Mouse (Mus musculus) hindbrain, embryonic 15.5 days (tissue): ENCODE measurements at regions not wholly inside any gene's neighbourhood (a gene's known extent, or its start where the extent isn't known, plus 50 kb on each side); places are given as distances from the start of the nearest gene placed in this dataset.

Experiments
- ATAC-seq: fragments of 200-750 bp; cut with Nextera tagmentation; 2 replicates; pipeline ENCODE4 v1.8.0; 2017; ENCODE audit warnings: low read depth, moderate number of reproducible peaks, moderate TSS enrichment; ENCODE audit not compliant: low FRiP score
- H3K27ac ChIP-seq: fragments of 300-500 bp; sonication (generic); replicated peaks from 2 replicates; pipeline ENCODE4 v1.5.1; 2015; ENCODE audit warnings: mild to moderate bottlenecking, inconsistent platforms
- H3K27me3 ChIP-seq: fragments of 300-500 bp; sonication (generic); 2 replicates; pipeline ENCODE4 v1.6.1; 2015; ENCODE audit warnings: control low read depth, inconsistent platforms
- H3K36me3 ChIP-seq: fragments of 300-500 bp; sonication (generic); 2 replicates; pipeline ENCODE4 v1.6.1; 2015; ENCODE audit warnings: control low read depth, inconsistent platforms
- H3K4me1 ChIP-seq: fragments of 300-500 bp; sonication (generic); replicated peaks from 2 replicates; pipeline ENCODE4 v1.6.1; 2015; ENCODE audit warnings: control low read depth, inconsistent platforms
- H3K4me2 ChIP-seq: fragments of 300-500 bp; sonication (generic); 2 replicates; pipeline ENCODE4 v1.6.1; 2015; ENCODE audit warnings: moderate library complexity, mild to moderate bottlenecking, inconsistent platforms
- H3K4me3 ChIP-seq: fragments of 300-500 bp; sonication (generic); 2 replicates; pipeline ENCODE4 v1.5.1; 2015; ENCODE audit warnings: mild to moderate bottlenecking, inconsistent platforms
- H3K9ac ChIP-seq: fragments of 300-500 bp; sonication (generic); 2 replicates; pipeline ENCODE4 v1.6.1; 2015; ENCODE audit warnings: inconsistent platforms
- H3K9me3 ChIP-seq: fragments of 300-500 bp; sonication (generic); 2 replicates; pipeline ENCODE4 v1.6.1; 2016; ENCODE audit warnings: control low read depth, inconsistent platforms
- WGBS: fragments of 180-500 bp; shearing (Covaris S2); methylation state at CpG from one replicate; pipeline ENCODE4 v1.1.7; 2015; 5-methylcytosine and 5-hydroxymethylcytosine counted together

GRCm38 (mm10) chr7:133286836-133287235 lies 162.7 kb upstream of the Ctbp2 start:
- Histone ChIP-seq H3K27me3 (no peaks in the 10 kb centered on the region), H3K9ac (no peak overlapping the region), H3K36me3 (no peaks in the 10 kb centered on the region), H3K27ac (no peak overlapping the region), H3K9me3 (no peaks in the 10 kb centered on the region), H3K4me3 (no peak overlapping the region), H3K4me1 (no peaks in the 10 kb centered on the region), H3K4me2 (no peak overlapping the region)
- no peak for ATAC-seq
- WGBS: 91% methylated on average over 7 of the region's 7 CpGs

GRCm38 (mm10) chr7:133286216-133286615 lies 162.1 kb upstream of the Ctbp2 start:
- H3K4me2 ChIP-seq: no peak overlapping the region
- no peaks in the 10 kb centered on the region for H3K27me3 ChIP-seq
- H3K27ac ChIP-seq: no peak overlapping the region
- no peaks in the 10 kb centered on the region for H3K36me3 ChIP-seq
- no peak overlapping the region for H3K9ac ChIP-seq
- H3K9me3 ChIP-seq: no peaks in the 10 kb centered on the region
- no peak for ATAC-seq
- no peak overlapping the region for H3K4me3 ChIP-seq
- H3K4me1 ChIP-seq: no peaks in the 10 kb centered on the region
- WGBS: 89% methylated on average over 5 of the region's 5 CpGs

- no peak for ATAC-seq
- H3K36me3 ChIP-seq: no peaks in the 10 kb centered on the region
- H3K4me2 ChIP-seq: no peak overlapping the region
- no peak overlapping the region for H3K9ac ChIP-seq
- no peak overlapping the region for H3K4me3 ChIP-seq
- no peaks in the 10 kb centered on the region for H3K9me3 ChIP-seq
- no peak overlapping the region for H3K27ac ChIP-seq
- H3K4me1 ChIP-seq: no peaks in the 10 kb centered on the region
- no peaks in the 10 kb centered on the region for H3K27me3 ChIP-seq
- 76% methylated on average over 5 of the region's 5 CpGs for WGBS
Measured at GRCm38 (mm10) chr7:133262161-133262560, 138.0 kb upstream of the Ctbp2 start.

GRCm38 (mm10) chr7:133259143-133259542 lies 135.0 kb upstream of the Ctbp2 start:
- Histone ChIP-seq H3K36me3 (no peaks in the 10 kb centered on the region), H3K27ac (no peak overlapping the region), H3K4me3 (no peak overlapping the region), H3K9me3 (no peaks in the 10 kb centered on the region), H3K9ac (no peak overlapping the region), H3K4me2 (no peak overlapping the region), H3K27me3 (no peaks in the 10 kb centered on the region), H3K4me1 (no peaks in the 10 kb centered on the region)
- 90% methylated on average over 7 of the region's 7 CpGs for WGBS
- ATAC-seq: no peak

- Histone ChIP-seq H3K4me2 (no peak overlapping the region), H3K9me3 (no peaks in the 10 kb centered on the region), H3K36me3 (no peaks in the 10 kb centered on the region), H3K27ac (no peak overlapping the region), H3K9ac (no peak overlapping the region), H3K27me3 (no peaks in the 10 kb centered on the region), H3K4me3 (no peak overlapping the region), H3K4me1 (no peaks in the 10 kb centered on the region)
- no peak for ATAC-seq
- 64% methylated on average over 5 of the region's 5 CpGs for WGBS
Measured at GRCm38 (mm10) chr7:133256831-133257230, 132.7 kb upstream of the Ctbp2 start.

GRCm38 (mm10) chr7:133244601-133245000 lies 120.4 kb upstream of the Ctbp2 start:
- no peaks in the 10 kb centered on the region for H3K27me3 ChIP-seq
- H3K4me1 ChIP-seq: no peaks in the 10 kb centered on the region; the same call in 1 of the 2 replicates
- ATAC-seq: no peak
- H3K27ac ChIP-seq: no peak overlapping the region
- H3K9ac ChIP-seq: no peak overlapping the region
- 0 out of 2 replicates have a peak overlapping the region, but pooled peaks have one; percentile 20 for H3K4me2 ChIP-seq
- H3K36me3 ChIP-seq: no peaks in the 10 kb centered on the region
- no peak overlapping the region for H3K4me3 ChIP-seq
- 44% methylated on average over 11 of the region's 11 CpGs for WGBS
- no peaks in the 10 kb centered on the region for H3K9me3 ChIP-seq

- WGBS: 83% methylated on average over 5 of the region's 5 CpGs
- H3K9ac ChIP-seq: no peak overlapping the region
- H3K27ac ChIP-seq: no peak overlapping the region
- H3K9me3 ChIP-seq: no peaks in the 10 kb centered on the region
- no peaks in the 10 kb centered on the region for H3K36me3 ChIP-seq
- 0 out of 2 replicates have a peak, but pooled peaks cover 2% of the 10 kb centered on the region for H3K27me3 ChIP-seq
- H3K4me1 ChIP-seq: 0 out of 2 replicates have a peak, but pooled peaks cover 6% of the 10 kb centered on the region
- no peak for ATAC-seq
- H3K4me3 ChIP-seq: no peak overlapping the region
- no peak overlapping the region for H3K4me2 ChIP-seq
Measured at GRCm38 (mm10) chr7:133234326-133234725, 110.2 kb upstream of the Ctbp2 start.

GRCm38 (mm10) chr7:133232889-133233441 lies 108.8 kb upstream of the Ctbp2 start:
- H3K27ac ChIP-seq: no peak overlapping the region
- H3K4me1 ChIP-seq: 0 out of 2 replicates have a peak, but pooled peaks cover 6% of the 10 kb centered on the region
- H3K4me3 ChIP-seq: no peak overlapping the region
- 0 out of 2 replicates have a peak, but pooled peaks cover 2% of the 10 kb centered on the region for H3K27me3 ChIP-seq
- H3K9ac ChIP-seq: no peak overlapping the region
- H3K4me2 ChIP-seq: no peak overlapping the region
- no peak for ATAC-seq
- no peaks in the 10 kb centered on the region for H3K36me3 ChIP-seq
- WGBS: 60% methylated on average over 10 of the region's 10 CpGs
- H3K9me3 ChIP-seq: no peaks in the 10 kb centered on the region

GRCm38 (mm10) chr7:133230806-133231205 lies 106.7 kb upstream of the Ctbp2 start:
- ATAC-seq: no peak
- Histone ChIP-seq H3K4me3 (no peak overlapping the region), H3K9me3 (no peaks in the 10 kb centered on the region), H3K9ac (no peak overlapping the region), H3K27ac (no peak overlapping the region), H3K27me3 (no peaks in the 10 kb centered on the region), H3K36me3 (no peaks in the 10 kb centered on the region), H3K4me2 (no peak overlapping the region), H3K4me1 (0 out of 2 replicates have a peak, but pooled peaks cover 6% of the 10 kb centered on the region)
- WGBS: 69% methylated on average over 3 of the region's 3 CpGs

- no peak overlapping the region for H3K27ac ChIP-seq
Measured at GRCm38 (mm10) chr7:133223948-133224652, 99.9 kb upstream of the Ctbp2 start.

GRCm38 (mm10) chr7:133212328-133212727 lies 88.2 kb upstream of the Ctbp2 start:
- no peak overlapping the region for H3K4me2 ChIP-seq
- H3K9ac ChIP-seq: no peak overlapping the region
- no peak for ATAC-seq
- WGBS: 53% methylated on average over 4 of the region's 4 CpGs
- no peak overlapping the region for H3K4me3 ChIP-seq
- no peaks in the 10 kb centered on the region for H3K4me1 ChIP-seq
- H3K36me3 ChIP-seq: no peaks in the 10 kb centered on the region
- no peaks in the 10 kb centered on the region for H3K9me3 ChIP-seq
- no peak overlapping the region for H3K27ac ChIP-seq
- H3K27me3 ChIP-seq: no peaks in the 10 kb centered on the region

More at GRCm38 (mm10) chr7:133223948-133224652, 99.9 kb upstream of the Ctbp2 start:
- H3K4me2 ChIP-seq: no peak overlapping the region
- no peaks in the 10 kb centered on the region for H3K36me3 ChIP-seq
- 52% methylated on average over 19 of the region's 19 CpGs for WGBS
- ATAC-seq: no peak; the same call in 1 of the 2 replicates
- no peak overlapping the region for H3K9ac ChIP-seq
- no peak overlapping the region for H3K4me3 ChIP-seq
- peaks cover 4% of the 10 kb centered on the region; the same call in 1 of the 2 replicates for H3K4me1 ChIP-seq
- H3K9me3 ChIP-seq: no peaks in the 10 kb centered on the region
- no peaks in the 10 kb centered on the region for H3K27me3 ChIP-seq

- Histone ChIP-seq H3K4me2 (no peak overlapping the region), H3K4me3 (no peak overlapping the region), H3K9ac (no peak overlapping the region), H3K9me3 (no peaks in the 10 kb centered on the region), H3K27ac (no peak overlapping the region), H3K4me1 (0 out of 2 replicates have a peak, but pooled peaks cover 11% of the 10 kb centered on the region), H3K36me3 (no peaks in the 10 kb centered on the region), H3K27me3 (no peaks in the 10 kb centered on the region)
- ATAC-seq: no peak
- 7% methylated on average over 7 of the region's 7 CpGs for WGBS
Measured at GRCm38 (mm10) chr7:133205704-133206103, 81.5 kb upstream of the Ctbp2 start.
